ENCODE assay signal across 8 mouse cellular contexts in the genomic region with DNA sequence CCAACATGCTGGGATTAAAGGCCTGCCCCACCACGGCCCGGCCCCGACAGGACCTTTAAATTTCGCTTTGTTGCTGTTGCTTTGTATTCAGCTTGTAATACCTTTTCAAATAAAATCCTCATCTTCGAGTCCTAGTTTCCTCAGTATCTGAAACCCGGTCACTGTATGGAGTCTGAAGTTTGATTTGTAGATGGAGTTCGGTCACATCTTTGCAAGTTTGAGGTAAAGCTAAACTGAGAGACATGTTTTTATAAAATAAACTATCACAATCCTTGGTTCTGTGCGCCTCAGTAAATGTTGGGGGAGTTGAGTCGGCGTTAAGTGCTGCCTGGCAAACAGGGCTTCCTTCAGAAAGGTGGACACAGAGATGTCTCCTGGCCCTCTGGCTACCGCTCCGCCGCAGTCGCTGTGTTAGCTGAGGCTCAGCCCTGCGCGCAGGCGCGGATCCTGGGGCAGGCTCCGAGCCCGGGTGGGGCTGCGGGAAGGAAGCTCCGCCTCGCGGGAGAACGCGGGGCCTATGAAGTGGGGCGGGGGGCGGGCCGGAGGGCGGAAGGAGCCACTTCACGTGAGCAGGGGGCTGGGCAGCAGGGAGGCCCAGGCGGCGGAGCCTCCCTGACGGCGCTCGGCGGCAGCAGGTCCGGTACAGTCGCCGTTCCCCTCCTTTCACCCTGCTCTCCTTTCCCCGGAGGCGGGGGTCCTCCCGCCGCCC. TPM values are rescaled to one million over a fixed set of nuclear protein-coding genes. Genes with fewer than 3 reads are reported as not detected.
A peak's percentile ranks its signal among the peaks of the same experiment; 100 is the strongest.
DNase-seq lines count a peak whose midpoint lies in the region; ATAC-seq and TF ChIP-seq lines count a peak whose summit lies in the region.

No protein-coding gene starts in this region.

- peak overlapping the region; percentile 92 for H3K27ac ChIP-seq in hindbrain, embryonic 15.5 days (replicated peaks)

- WGBS in hindbrain, embryonic 15.5 days = 8% methylated on average over 41 of the region's 44 CpGs

- CTCF ChIA-PET in Patski (lab: Charles Lee) = interaction anchor here (1.1 to 1.3 kb wide), 2 partner anchors 27 to 33 kb away, joined by 4 to 5 read pairs; no protein-coding TSS in a partner anchor

- H3K4me1 ChIP-seq in hindbrain, embryonic 15.5 days (replicated peaks) = peaks cover 27% of the 10 kb centered on the region

- H3K4me2 ChIP-seq in hindbrain, embryonic 15.5 days = peak overlapping the region; percentile 92

- no peaks in the 10 kb centered on the region for H3K36me3 ChIP-seq in hindbrain, embryonic 15.5 days

- H3K27me3 ChIP-seq in Patski = no peaks in the 10 kb centered on the region
- no peaks in the 10 kb centered on the region for H3K27me3 ChIP-seq in hindbrain, embryonic 15.5 days

- DNase-seq in Patski (ENCODE audit: low read depth, low spot score) = peak; percentile 57
- DNase-seq in cerebellum, postnatal 14 days = peak; percentile 96
- peak; percentile 78 to 84 for DNase-seq in frontal cortex, postnatal 25 days (ENCODE audit: low spot score in 2 of 2)
- DNase-seq in left cerebral cortex, adult 11 months (ENCODE audit: low spot score) = peak; percentile 84
- peak; percentile 96 to 97 for DNase-seq in lung, postnatal 4 days
- DNase-seq in retina, postnatal 7 days (ENCODE audit: low read depth, low spot score) = peak; percentile 88
- DNase-seq in urinary bladder, adult 2 months (ENCODE audit: low spot score) = peak; percentile 91

- no peak for TF ChIP-seq CTCF in Patski (IDR thresholded peaks at IDR 0.05)

- peak overlapping the region; percentile 90 for H3K4me3 ChIP-seq in hindbrain, embryonic 15.5 days

- H3K9ac ChIP-seq in hindbrain, embryonic 15.5 days = peak overlapping the region; percentile 93

- H3K9me3 ChIP-seq in hindbrain, embryonic 15.5 days = no peaks in the 10 kb centered on the region

- POLR2A ChIA-PET in Patski (lab: Charles Lee) = interaction anchor here (0.6 to 1.1 kb wide), 3 partner anchors 18 to 177 kb away, joined by 3 read pairs; no protein-coding TSS in a partner anchor

- ATAC-seq in Patski = peak; percentile 97
- ATAC-seq in hindbrain, embryonic 15.5 days (ENCODE audit: low FRiP score, low read depth) = peak; percentile 99

- in situ Hi-C loops in Patski (cut with MboI; ENCODE audit: low pct_unique_long_range_greater_than_20kb) = no loop called here

RNA-seq across cellular contexts. Expression of a gene that starts 8.7 kb away (rescaled TPM):
- 55.9 TPM for polyA plus RNA-seq in Patski (2021)
- 40.8 and 51.4 TPM in 2 replicates for polyA plus RNA-seq in hindbrain, embryonic 15.5 days (2015; fragmentation: Nextera tagmentation; extraction: Ambion mirVana)
- polyA plus RNA-seq in urinary bladder, adult 2 months (2012; rRNA removed) = 30.5 and 34.1 TPM in 2 replicates

RNA-seq across cellular contexts. Expression of a gene that starts 8.8 kb away (rescaled TPM):
- 11.5 TPM for polyA plus RNA-seq in Patski (2021)
- polyA plus RNA-seq in hindbrain, embryonic 15.5 days (2015; fragmentation: Nextera tagmentation; extraction: Ambion mirVana) = 13.5 and 14.6 TPM in 2 replicates
- polyA plus RNA-seq in urinary bladder, adult 2 months (2012; rRNA removed) = 8.7 and 9.6 TPM in 2 replicates

RNA-seq across cellular contexts. Expression of a gene that starts 8.9 kb away (rescaled TPM):
- polyA plus RNA-seq in Patski (2021) = 9.0 TPM
- polyA plus RNA-seq in hindbrain, embryonic 15.5 days (2015; fragmentation: Nextera tagmentation; extraction: Ambion mirVana) = 6.8 and 7.6 TPM in 2 replicates
- polyA plus RNA-seq in urinary bladder, adult 2 months (2012; rRNA removed) = 4.9 and 5.2 TPM in 2 replicates

RNA-seq across cellular contexts. Expression of a gene that starts 29.1 kb away (rescaled TPM):
- polyA plus RNA-seq in Patski (2021) = 24.0 TPM
- polyA plus RNA-seq in hindbrain, embryonic 15.5 days (2015; fragmentation: Nextera tagmentation; extraction: Ambion mirVana) = 18.0 and 19.9 TPM in 2 replicates
- 13.1 and 15.9 TPM in 2 replicates for polyA plus RNA-seq in urinary bladder, adult 2 months (2012; rRNA removed)

Comparison
In these comparisons a context has a peak if more than half of its experiments do, and no peak if none do; other contexts are left out.
1. Peak in every context shown above with its lines: DNase-seq, ATAC-seq, H3K4me3 ChIP-seq and H3K27ac ChIP-seq.